8 mouse cellular contexts compared by ENCODE assay signal in genomic region chr8:121952122-121952521, GRCm38 (mm10). TPM values are rescaled to one million over a fixed set of nuclear protein-coding genes. Genes with fewer than 3 reads are reported as not detected.
DNase-seq lines count a peak whose midpoint lies in the region; ATAC-seq and TF ChIP-seq lines count a peak whose summit lies in the region.

No protein-coding gene starts in this region.

- peak overlapping the region; percentile 93 for H3K4me3 ChIP-seq in heart, embryonic 10.5 days
- H3K4me3 ChIP-seq in C2C12 (ENCODE audit: insufficient read depth, poor library complexity, severe bottlenecking) = peak overlapping the region; percentile 97
- no peak overlapping the region for H3K4me3 ChIP-seq in forebrain, embryonic 16.5 days (replicated peaks; ENCODE audit: low read length)
- peak overlapping the region; percentile 93 for H3K4me3 ChIP-seq in liver, embryonic 15.5 days (replicated peaks)

- H3K27ac ChIP-seq in heart, embryonic 10.5 days = 0 out of 2 replicates have a peak overlapping the region, but pooled peaks have one; percentile 38
- no peak overlapping the region for H3K27ac ChIP-seq in forebrain, embryonic 16.5 days (ENCODE audit: low read length)
- H3K27ac ChIP-seq in liver, embryonic 15.5 days (replicated peaks) = peak overlapping the region; percentile 4; the same call in 1 of the 2 replicates

- H3K9ac ChIP-seq in forebrain, embryonic 16.5 days (replicated peaks; ENCODE audit: low read depth, low read length) = no peak overlapping the region
- peak overlapping the region; percentile 98 for H3K9ac ChIP-seq in liver, embryonic 15.5 days

- H3K4me1 ChIP-seq in heart, embryonic 10.5 days = peaks cover 75% of the 10 kb centered on the region
- H3K4me1 ChIP-seq in forebrain, embryonic 16.5 days (replicated peaks; ENCODE audit: control insufficient read depth, insufficient read depth, low read length) = peaks cover 37% of the 10 kb centered on the region
- H3K4me1 ChIP-seq in liver, embryonic 15.5 days (replicated peaks) = peaks cover 86% of the 10 kb centered on the region

- no peak for DNase-seq in heart, embryonic 10.5 days (ENCODE audit: low spot score)
- no peak for DNase-seq in heart, postnatal 36 days
- no peak for DNase-seq in layer of hippocampus, postnatal 14 days (ENCODE audit: low spot score in 2 of 2)
- no peak for DNase-seq in frontal cortex, postnatal 25 days (ENCODE audit: low spot score in 2 of 2)

- peaks cover 40% of the 10 kb centered on the region for H3K79me3 ChIP-seq in C2C12 (ENCODE audit: low read depth)

- H3K36me3 ChIP-seq in heart, embryonic 10.5 days = peaks cover 23% of the 10 kb centered on the region
- H3K36me3 ChIP-seq in C2C12 (ENCODE audit: control insufficient read depth, insufficient read depth) = peaks cover 30% of the 10 kb centered on the region
- no peaks in the 10 kb centered on the region; the same call in 1 of the 2 replicates for H3K36me3 ChIP-seq in forebrain, embryonic 16.5 days (ENCODE audit: control insufficient read depth, insufficient read depth)
- H3K36me3 ChIP-seq in liver, embryonic 15.5 days (replicated peaks) = peaks cover 35% of the 10 kb centered on the region

- no peak for TF ChIP-seq CTCF in C2C12 (IDR thresholded peaks at IDR 0.05; ENCODE audit: control insufficient read depth, insufficient read depth, insufficient read length)

- ATAC-seq in forebrain, embryonic 16.5 days = no peak
- no peak for ATAC-seq in liver, embryonic 15.5 days (ENCODE audit: insufficient read depth)
- ATAC-seq in megakaryocyte-erythroid progenitor cell, adult 5-6 weeks (replicated peaks; ENCODE audit: low FRiP score, low TSS enrichment, poor library complexity, severe bottlenecking) = no peak

- H3K9me3 ChIP-seq in heart, embryonic 10.5 days = no peaks in the 10 kb centered on the region
- no peaks in the 10 kb centered on the region for H3K9me3 ChIP-seq in forebrain, embryonic 16.5 days (ENCODE audit: control insufficient read depth, low read length)
- H3K9me3 ChIP-seq in liver, embryonic 15.5 days (replicated peaks) = no peaks in the 10 kb centered on the region

- H3K27me3 ChIP-seq in heart, embryonic 10.5 days (ENCODE audit: insufficient read depth, poor library complexity, severe bottlenecking) = no peaks in the 10 kb centered on the region
- no peaks in the 10 kb centered on the region for H3K27me3 ChIP-seq in C2C12 (ENCODE audit: control insufficient read depth, insufficient read depth, insufficient read length)
- H3K27me3 ChIP-seq in forebrain, embryonic 16.5 days (replicated peaks; ENCODE audit: control insufficient read depth, insufficient read depth, low read length) = no peaks in the 10 kb centered on the region
- no peaks in the 10 kb centered on the region for H3K27me3 ChIP-seq in liver, embryonic 15.5 days

- peaks cover 60% of the 10 kb centered on the region for H3K79me2 ChIP-seq in C2C12 (ENCODE audit: control insufficient read depth, insufficient read depth)

- H3ac ChIP-seq in C2C12 (ENCODE audit: control insufficient read depth, insufficient read length, low read depth) = no peak overlapping the region

- intact Hi-C loops in heart, postnatal 36 days (cut with DNase I) = no loop called here

- H3K4me2 ChIP-seq in forebrain, embryonic 16.5 days (ENCODE audit: low read length) = peak overlapping the region; percentile 66
- peak overlapping the region; percentile 94 for H3K4me2 ChIP-seq in liver, embryonic 15.5 days

TF ChIP-seq in C2C12, 6 proteins besides CTCF, POLR2A, EP300 and RAD21:
- TF ChIP-seq MYOD1 (IDR thresholded peaks at IDR 0.05; ENCODE audit: control insufficient read depth, insufficient read length, low read depth) (no peak), CEBPB (IDR thresholded peaks at IDR 0.05; ENCODE audit: low read depth) (no peak), MYOG (IDR thresholded peaks at IDR 0.05; ENCODE audit: control insufficient read depth, extremely low read depth, insufficient read length) (no peak), USF1 (IDR thresholded peaks at IDR 0.05; ENCODE audit: low read depth) (no peak), FOSL1 (IDR thresholded peaks at IDR 0.05; ENCODE audit: insufficient read depth, low read length, poor library complexity, severe bottlenecking) (no peak)

RNA-seq across cellular contexts. Expression of gene Banp, which starts 2.6 kb away (rescaled TPM):
- 35.8 and 58.5 TPM in 2 replicates for polyA plus RNA-seq in heart, embryonic 10.5 days (2016; fragmentation: Nextera tagmentation; extraction: Ambion mirVana)
- 10 to 100 TPM in 1 of 2 experiments, 1 to 10 TPM in 1; 8.5 to 19.2 TPM for total RNA-seq in heart, postnatal 36 days (2021)
- polyA plus RNA-seq in C2C12 (2012; fragmentation: generic; extraction: Trizol) = 25.9 TPM
- 68.4 and 69.9 TPM in 2 replicates for polyA plus RNA-seq in forebrain, embryonic 16.5 days (2015; fragmentation: Nextera tagmentation; extraction: Ambion mirVana)
- 15.2 and 20.6 TPM in 2 replicates for polyA plus RNA-seq in liver, embryonic 15.5 days (2015; fragmentation: Nextera tagmentation; extraction: Ambion mirVana)
- 18.4 and 22.9 TPM in 2 replicates for total RNA-seq in megakaryocyte-erythroid progenitor cell, adult 5-6 weeks (2014; fragmentation: Nextera tagmentation)
- 10.8 and 17.3 TPM in 2 replicates for total RNA-seq in megakaryocyte-erythroid progenitor cell, adult 5-6 weeks (2017)
- 10 to 100 TPM; 27.1 to 43.0 TPM for total RNA-seq in layer of hippocampus, postnatal 14 days (2021)

RNA-seq across cellular contexts. Expression of gene Car5a, which starts 7.4 kb away (rescaled TPM):
- polyA plus RNA-seq in heart, embryonic 10.5 days (2016; fragmentation: Nextera tagmentation; extraction: Ambion mirVana) = not detected in 2 replicates
- total RNA-seq in heart, postnatal 36 days (2021) = not detected
- not detected for polyA plus RNA-seq in C2C12 (2012; fragmentation: generic; extraction: Trizol)
- 0.50 and 0.72 TPM in 2 replicates for polyA plus RNA-seq in forebrain, embryonic 16.5 days (2015; fragmentation: Nextera tagmentation; extraction: Ambion mirVana)
- polyA plus RNA-seq in liver, embryonic 15.5 days (2015; fragmentation: Nextera tagmentation; extraction: Ambion mirVana) = 3.2 and 4.5 TPM in 2 replicates
- total RNA-seq in megakaryocyte-erythroid progenitor cell, adult 5-6 weeks (2014; fragmentation: Nextera tagmentation) = not detected in 2 replicates
- total RNA-seq in megakaryocyte-erythroid progenitor cell, adult 5-6 weeks (2017) = not detected in 2 replicates
- total RNA-seq in layer of hippocampus, postnatal 14 days (2021) = not detected

RNA-seq across cellular contexts. Expression of gene Slc7a5, which starts 44.6 kb away (rescaled TPM):
- polyA plus RNA-seq in heart, embryonic 10.5 days (2016; fragmentation: Nextera tagmentation; extraction: Ambion mirVana) = 18.7 and 20.9 TPM in 2 replicates
- total RNA-seq in heart, postnatal 36 days (2021) = 1 to 10 TPM; 3.1 to 3.6 TPM
- polyA plus RNA-seq in C2C12 (2012; fragmentation: generic; extraction: Trizol) = 112 TPM
- polyA plus RNA-seq in forebrain, embryonic 16.5 days (2015; fragmentation: Nextera tagmentation; extraction: Ambion mirVana) = 44.1 and 47.5 TPM in 2 replicates
- 38.2 and 42.4 TPM in 2 replicates for polyA plus RNA-seq in liver, embryonic 15.5 days (2015; fragmentation: Nextera tagmentation; extraction: Ambion mirVana)
- 78.1 and 90.0 TPM in 2 replicates for total RNA-seq in megakaryocyte-erythroid progenitor cell, adult 5-6 weeks (2014; fragmentation: Nextera tagmentation)
- total RNA-seq in megakaryocyte-erythroid progenitor cell, adult 5-6 weeks (2017) = 23.6 and 43.1 TPM in 2 replicates
- 100 to 1,000 TPM; 133 to 140 TPM for total RNA-seq in layer of hippocampus, postnatal 14 days (2021)
